Mouse (Mus musculus) midbrain, embryonic 14.5 days (tissue): ENCODE data around the gene Dtd1. TPM values are rescaled to one million over a fixed set of nuclear protein-coding genes. Genes with fewer than 3 reads are reported as not detected.

Source experiments
- ATAC-seq: fragments of 200-750 bp; cut with Nextera tagmentation; 2 replicates; pipeline ENCODE4 v1.8.0; 2017; ENCODE audit warnings: moderate number of reproducible peaks, moderate library complexity; ENCODE audit not compliant: low FRiP score, low TSS enrichment
- DNase-seq: peaks from one replicate; pipeline ENCODE4 v3.0.0-alpha.2; 2015
- H3K27ac ChIP-seq: fragments of 300-500 bp; sonication (generic); replicated peaks from 2 replicates; pipeline ENCODE4 v1.5.1; 2014; ENCODE audit warnings: mild to moderate bottlenecking, low read depth, low read length, moderate library complexity
- H3K27me3 ChIP-seq: fragments of 300-500 bp; sonication (generic); 2 replicates; pipeline ENCODE4 v1.6.1; 2014; ENCODE audit warnings: low read length, control low read depth, mixed read lengths; ENCODE audit not compliant: control insufficient read depth, insufficient read depth
- H3K36me3 ChIP-seq: fragments of 300-500 bp; sonication (generic); 2 replicates; pipeline ENCODE4 v1.6.1; 2014; ENCODE audit warnings: low read length, control low read depth; ENCODE audit not compliant: control insufficient read depth, insufficient read depth
- H3K4me1 ChIP-seq: fragments of 300-500 bp; sonication (generic); 2 replicates; pipeline ENCODE4 v1.6.1; 2014; ENCODE audit warnings: mild to moderate bottlenecking, antibody characterized with exemption, low read length, control low read depth; ENCODE audit not compliant: control insufficient read depth, insufficient read depth
- H3K4me2 ChIP-seq: fragments of 300-500 bp; sonication (generic); 2 replicates; pipeline ENCODE4 v1.6.1; 2014; ENCODE audit warnings: mild to moderate bottlenecking, low read length, moderate library complexity
- H3K4me3 ChIP-seq: fragments of 300-500 bp; sonication (generic); replicated peaks from 2 replicates; pipeline ENCODE4 v1.5.1; 2014; ENCODE audit warnings: low read depth, low read length
- H3K9ac ChIP-seq: fragments of 300-500 bp; sonication (generic); replicated peaks from 2 replicates; pipeline ENCODE4 v1.6.1; 2014; ENCODE audit warnings: mild to moderate bottlenecking, low read length, moderate library complexity
- H3K9me3 ChIP-seq: fragments of 300-500 bp; sonication (generic); 2 replicates; pipeline ENCODE4 v1.6.1; 2016; ENCODE audit warnings: low read length, control low read depth, mixed read lengths; ENCODE audit not compliant: control insufficient read depth
- WGBS: fragments of 180-500 bp; shearing (Covaris S2); extraction: QIAGEN DNeasy Blood & Tissue Kit; methylation state at CpG from one replicate; pipeline ENCODE4 v1.1.7; 2014; 5-methylcytosine and 5-hydroxymethylcytosine counted together
- polyA plus RNA-seq: library from polyadenylated mRNA; unstranded; fragments of >200 nt; fragmentation: Nextera tagmentation; extraction: Ambion mirVana; gene quantifications from 2 replicates; pipeline ENCODE4 v1.2.1, GENCODE M21; 2014

Gene Dtd1
- polyA plus RNA-seq, 1 experiment from 2014 or later, result 118 TPM

- no peak overlapping the region for H3K9ac ChIP-seq
- no peak for ATAC-seq
- 84% methylated on average over 4 of the region's 4 CpGs for WGBS
- DNase-seq, result no peak
- H3K27me3 ChIP-seq, result no peaks in the 10 kb centered on the region
- no peak overlapping the region for H3K4me3 ChIP-seq
- no peak overlapping the region for H3K4me2 ChIP-seq
- no peaks in the 10 kb centered on the region for H3K9me3 ChIP-seq
- no peaks in the 10 kb centered on the region; the same call in 1 of the 2 replicates for H3K4me1 ChIP-seq
- H3K27ac ChIP-seq, result no peak overlapping the region
- no peaks in the 10 kb centered on the region for H3K36me3 ChIP-seq
Measured at GRCm38 (mm10) chr2:144771841-144772240, 172.1 kb downstream of the Dtd1 start.

GRCm38 (mm10) chr2:144774636-144775160 lies 175.0 kb downstream of the Dtd1 start:
- 87% methylated on average over 8 of the region's 8 CpGs for WGBS
- H3K27me3 ChIP-seq, result no peaks in the 10 kb centered on the region
- no peaks in the 10 kb centered on the region for H3K36me3 ChIP-seq
- H3K4me1 ChIP-seq, result no peaks in the 10 kb centered on the region
- no peak overlapping the region for H3K9ac ChIP-seq
- H3K27ac ChIP-seq, result no peak overlapping the region
- no peak overlapping the region for H3K4me2 ChIP-seq
- no peak overlapping the region for H3K4me3 ChIP-seq
- H3K9me3 ChIP-seq, result no peaks in the 10 kb centered on the region
- ATAC-seq (no peak), DNase-seq (no peak)

- no peak for DNase-seq
- Histone ChIP-seq H3K4me3 (no peak overlapping the region), H3K9me3 (no peaks in the 10 kb centered on the region), H3K27ac (no peak overlapping the region), H3K9ac (no peak overlapping the region), H3K36me3 (no peaks in the 10 kb centered on the region), H3K27me3 (no peaks in the 10 kb centered on the region), H3K4me2 (no peak overlapping the region), H3K4me1 (no peaks in the 10 kb centered on the region)
- ATAC-seq, result 0 out of 2 replicates have a peak, but pooled peaks have one; percentile 15
- WGBS, result 94% methylated on average over 4 of the region's 4 CpGs
Measured at GRCm38 (mm10) chr2:144775626-144776025, 175.9 kb downstream of the Dtd1 start.

- Histone ChIP-seq H3K4me1 (no peaks in the 10 kb centered on the region), H3K4me2 (no peak overlapping the region), H3K4me3 (no peak overlapping the region), H3K9ac (no peak overlapping the region), H3K9me3 (no peaks in the 10 kb centered on the region), H3K27me3 (no peaks in the 10 kb centered on the region), H3K36me3 (no peaks in the 10 kb centered on the region), H3K27ac (no peak overlapping the region)
- ATAC-seq (no peak), DNase-seq (no peak)
- 88% methylated on average over 7 of the region's 7 CpGs for WGBS
Measured at GRCm38 (mm10) chr2:144779263-144779662, 179.6 kb downstream of the Dtd1 start.

- DNase-seq, result peak; percentile 15
Measured at GRCm38 (mm10) chr2:144780731-144781130, 181.0 kb downstream of the Dtd1 start.

GRCm38 (mm10) chr2:144781871-144782270 lies 182.2 kb downstream of the Dtd1 start:
- Histone ChIP-seq H3K9me3 (no peaks in the 10 kb centered on the region), H3K9ac (no peak overlapping the region), H3K4me2 (no peak overlapping the region), H3K4me1 (no peaks in the 10 kb centered on the region), H3K4me3 (no peak overlapping the region), H3K36me3 (no peaks in the 10 kb centered on the region), H3K27ac (no peak overlapping the region), H3K27me3 (no peaks in the 10 kb centered on the region)
- DNase-seq (no peak), ATAC-seq (no peak)
- WGBS, result 64% methylated on average over 3 of the region's 3 CpGs

More at GRCm38 (mm10) chr2:144780731-144781130, 181.0 kb downstream of the Dtd1 start:
- no peaks in the 10 kb centered on the region for H3K36me3 ChIP-seq
- no peaks in the 10 kb centered on the region for H3K4me1 ChIP-seq
- no peaks in the 10 kb centered on the region for H3K9me3 ChIP-seq
- no peak overlapping the region for H3K4me2 ChIP-seq
- ATAC-seq, result no peak
- WGBS, result 72% methylated on average over 5 of the region's 5 CpGs
- H3K9ac ChIP-seq, result no peak overlapping the region
- no peak overlapping the region for H3K4me3 ChIP-seq
- no peak overlapping the region for H3K27ac ChIP-seq
- no peaks in the 10 kb centered on the region for H3K27me3 ChIP-seq

- 87% methylated on average over 4 of the region's 4 CpGs for WGBS
- Histone ChIP-seq H3K27ac (no peak overlapping the region), H3K27me3 (no peaks in the 10 kb centered on the region), H3K4me3 (no peak overlapping the region), H3K9ac (no peak overlapping the region), H3K9me3 (no peaks in the 10 kb centered on the region), H3K4me1 (no peaks in the 10 kb centered on the region), H3K36me3 (no peaks in the 10 kb centered on the region), H3K4me2 (no peak overlapping the region)
- DNase-seq, result no peak
- no peak for ATAC-seq
Measured at GRCm38 (mm10) chr2:144782481-144782880, 182.8 kb downstream of the Dtd1 start.

GRCm38 (mm10) chr2:144783190-144783589 lies 183.5 kb downstream of the Dtd1 start:
- Histone ChIP-seq H3K4me2 (no peak overlapping the region), H3K4me3 (no peak overlapping the region), H3K36me3 (no peaks in the 10 kb centered on the region), H3K9me3 (no peaks in the 10 kb centered on the region), H3K9ac (no peak overlapping the region), H3K4me1 (no peaks in the 10 kb centered on the region), H3K27me3 (no peaks in the 10 kb centered on the region), H3K27ac (no peak overlapping the region)
- DNase-seq (no peak), ATAC-seq (no peak)
- 90% methylated on average over 1 of the region's 1 CpGs for WGBS

- H3K9me3 ChIP-seq, result no peaks in the 10 kb centered on the region
- no peak overlapping the region for H3K4me3 ChIP-seq
- ATAC-seq (no peak), DNase-seq (no peak)
- no peak overlapping the region for H3K4me2 ChIP-seq
- no peak overlapping the region for H3K27ac ChIP-seq
- no peaks in the 10 kb centered on the region for H3K27me3 ChIP-seq
- no peak overlapping the region for H3K9ac ChIP-seq
- 96% methylated on average over 6 of the region's 6 CpGs for WGBS
- no peaks in the 10 kb centered on the region for H3K4me1 ChIP-seq
- H3K36me3 ChIP-seq, result no peaks in the 10 kb centered on the region
Measured at GRCm38 (mm10) chr2:144783831-144784230, 184.1 kb downstream of the Dtd1 start.
